Mouse (Mus musculus): ENCODE measurements around the gene Gtpbp3. TPM values are rescaled to one million over a fixed set of nuclear protein-coding genes. Genes with fewer than 3 reads are reported as not detected.

Gtpbp3 gene
- 7.1 and 7.2 TPM in 2 replicates for polyA plus RNA-seq (2014; fragmentation: Nextera tagmentation; extraction: Ambion mirVana)

DNA sequence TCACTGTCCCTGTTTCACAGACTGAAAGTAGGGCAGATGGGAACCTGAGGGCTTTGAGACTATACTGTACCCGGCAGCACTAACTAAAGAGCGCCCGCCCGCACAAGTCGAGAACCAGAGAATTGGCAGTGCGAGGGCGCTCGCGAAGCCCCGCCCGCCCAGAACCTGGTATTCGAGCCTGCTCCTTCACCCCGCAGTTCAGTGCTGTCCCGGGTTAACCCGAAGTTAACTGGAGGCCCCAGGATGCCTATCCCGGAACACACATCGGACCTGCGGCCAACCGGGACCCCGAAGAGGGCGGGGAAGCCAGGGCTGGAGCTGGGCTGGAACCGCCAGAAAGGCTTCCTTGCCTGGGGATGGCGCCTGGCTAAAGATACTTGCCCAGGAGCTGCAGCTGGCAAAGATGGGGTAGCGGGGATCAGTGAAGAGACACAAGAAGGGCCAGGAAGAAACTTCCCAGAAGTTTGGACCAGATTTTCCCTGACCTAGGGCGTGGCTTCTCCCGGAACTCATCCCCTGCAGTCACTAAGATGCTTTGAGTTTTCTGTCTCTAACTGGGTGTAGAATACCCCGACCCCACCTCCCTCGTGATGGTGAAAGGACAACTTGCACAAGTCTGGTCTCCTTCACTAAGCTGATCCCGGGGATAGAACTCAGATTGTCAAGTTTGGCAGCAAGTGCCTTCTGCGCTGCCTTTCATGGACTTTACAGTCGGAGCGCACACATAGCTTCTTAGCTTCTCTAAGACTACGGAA lies at the start of gene Gtpbp3:
TSS of gene Gtpbp3 (plus strand) at position 413 of the 755 bp plus-strand sequence.
- H3K36me3 ChIP-seq (ENCODE audit: control insufficient read depth, insufficient read depth, low read length), result peaks cover 22% of the 10 kb centered on the region; the same call in 1 of the 2 replicates
- H3K4me2 ChIP-seq (replicated peaks; ENCODE audit: low read depth, low read length), result peak within 1 kb of the TSS; percentile 99
- H3K4me1 ChIP-seq (ENCODE audit: control insufficient read depth, insufficient read depth, low read length), result peaks cover 18% of the 10 kb centered on the region
- peak; percentile 33; the same call in 1 of the 2 replicates for ATAC-seq (ENCODE audit: insufficient number of reproducible peaks, insufficient read depth, low FRiP score, low read depth)
- H3K9me3 ChIP-seq (ENCODE audit: control insufficient read depth, low read depth, low read length), result no peaks in the 10 kb centered on the region
- no peaks in the 10 kb centered on the region for H3K27me3 ChIP-seq (ENCODE audit: control insufficient read depth, insufficient read depth, low read length)
- H3K9ac ChIP-seq (replicated peaks; ENCODE audit: low read depth, low read length), result peak within 1 kb of the TSS; percentile 68
- peak within 1 kb of the TSS; percentile 62 for H3K4me3 ChIP-seq (ENCODE audit: low read depth, low read length)
- H3K27ac ChIP-seq (ENCODE audit: low read length), result peak within 1 kb of the TSS; percentile 95
- under 1% methylated on average over 33 of the region's 33 CpGs for WGBS

DNA sequence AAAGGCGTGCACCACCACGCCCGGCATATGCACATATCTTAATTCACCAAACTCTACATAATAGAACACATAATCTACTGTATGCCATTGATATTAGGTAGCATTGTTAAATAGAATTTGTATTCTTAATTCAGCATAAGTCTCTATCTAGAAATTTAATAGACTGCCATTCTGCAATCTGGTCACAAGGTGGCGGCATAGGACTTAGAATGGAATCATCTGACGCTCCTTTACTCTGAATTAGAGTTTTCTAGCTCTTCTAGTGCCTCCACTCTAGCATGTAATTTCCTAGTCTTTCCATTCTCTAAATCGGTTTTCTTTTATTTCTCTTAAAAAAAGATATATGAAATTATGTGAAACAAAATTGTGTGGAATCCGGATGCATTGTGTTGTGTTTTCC lies 46.5 kb upstream of the Gtpbp3 start:
- no peaks in the 10 kb centered on the region for H3K27me3 ChIP-seq (ENCODE audit: control insufficient read depth, insufficient read depth, low read length)
- H3K9me3 ChIP-seq (ENCODE audit: control insufficient read depth, low read depth, low read length), result no peaks in the 10 kb centered on the region
- H3K4me1 ChIP-seq (ENCODE audit: control insufficient read depth, insufficient read depth, low read length), result no peaks in the 10 kb centered on the region
- H3K36me3 ChIP-seq (ENCODE audit: control insufficient read depth, insufficient read depth, low read length), result no peaks in the 10 kb centered on the region
- H3K4me3 ChIP-seq (ENCODE audit: low read depth, low read length), result no peak overlapping the region
- ATAC-seq (ENCODE audit: insufficient number of reproducible peaks, insufficient read depth, low FRiP score, low read depth), result no peak
- WGBS, result under 1% methylated on average over 7 of the region's 7 CpGs
- H3K4me2 ChIP-seq (replicated peaks; ENCODE audit: low read depth, low read length), result no peak overlapping the region
- H3K27ac ChIP-seq (ENCODE audit: low read length), result no peak overlapping the region
- H3K9ac ChIP-seq (replicated peaks; ENCODE audit: low read depth, low read length), result no peak overlapping the region

DNA sequence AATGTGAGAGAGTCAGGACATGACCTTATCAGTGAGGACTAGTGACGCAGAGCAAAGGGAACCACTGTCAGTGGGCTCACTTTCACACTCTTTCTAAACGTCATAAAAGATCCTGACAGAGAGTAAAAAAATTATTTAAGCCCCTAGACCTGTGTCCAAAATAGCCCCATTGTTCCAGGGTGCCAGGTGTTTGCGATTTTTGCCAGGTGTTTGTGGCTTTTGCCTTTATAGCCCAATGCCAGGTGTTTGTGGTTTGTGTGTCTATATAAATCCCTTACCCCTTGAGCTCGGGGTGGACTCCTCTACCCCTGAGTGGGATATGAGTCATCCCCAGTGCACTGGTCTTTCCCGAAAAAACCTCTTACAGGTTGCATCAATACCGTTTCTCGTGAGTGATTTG lies 42.8 kb upstream of the Gtpbp3 start:
- ATAC-seq (ENCODE audit: insufficient number of reproducible peaks, insufficient read depth, low FRiP score, low read depth), result no peak
- Histone ChIP-seq H3K27me3 (ENCODE audit: control insufficient read depth, insufficient read depth, low read length) (no peaks in the 10 kb centered on the region), H3K27ac (ENCODE audit: low read length) (no peak overlapping the region), H3K4me2 (replicated peaks; ENCODE audit: low read depth, low read length) (no peak overlapping the region), H3K36me3 (ENCODE audit: control insufficient read depth, insufficient read depth, low read length) (no peaks in the 10 kb centered on the region), H3K4me3 (ENCODE audit: low read depth, low read length) (no peak overlapping the region), H3K9ac (replicated peaks; ENCODE audit: low read depth, low read length) (no peak overlapping the region), H3K9me3 (ENCODE audit: control insufficient read depth, low read depth, low read length) (no peaks in the 10 kb centered on the region), H3K4me1 (ENCODE audit: control insufficient read depth, insufficient read depth, low read length) (no peaks in the 10 kb centered on the region)
- 81% methylated on average over 7 of the region's 7 CpGs for WGBS

DNA sequence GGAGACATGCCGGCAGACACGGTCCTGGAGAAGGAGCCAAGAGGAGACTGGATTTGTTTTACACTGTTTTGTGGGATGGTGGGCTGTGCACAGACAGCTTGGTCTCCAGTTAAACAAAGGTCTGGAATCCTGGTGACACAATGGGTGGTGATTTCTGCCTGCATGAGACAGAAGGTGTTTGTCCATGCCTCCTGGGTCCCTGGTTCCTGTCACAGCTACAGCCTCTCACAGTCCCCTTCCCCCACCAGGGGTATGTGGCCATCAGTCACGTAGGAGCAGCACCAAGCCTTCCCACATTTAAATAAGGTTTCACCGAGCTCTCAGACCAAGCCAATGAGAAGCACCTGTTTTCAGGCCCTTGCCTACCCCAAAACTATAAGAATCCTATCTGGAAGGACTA lies 36.6 kb upstream of the Gtpbp3 start:
- WGBS, result 63% methylated on average over 4 of the region's 4 CpGs
- no peaks in the 10 kb centered on the region for H3K36me3 ChIP-seq (ENCODE audit: control insufficient read depth, insufficient read depth, low read length)
- no peaks in the 10 kb centered on the region for H3K27me3 ChIP-seq (ENCODE audit: control insufficient read depth, insufficient read depth, low read length)
- no peaks in the 10 kb centered on the region for H3K4me1 ChIP-seq (ENCODE audit: control insufficient read depth, insufficient read depth, low read length)
- no peaks in the 10 kb centered on the region for H3K9me3 ChIP-seq (ENCODE audit: control insufficient read depth, low read depth, low read length)
- H3K9ac ChIP-seq (replicated peaks; ENCODE audit: low read depth, low read length), result no peak overlapping the region
- H3K4me2 ChIP-seq (replicated peaks; ENCODE audit: low read depth, low read length), result no peak overlapping the region
- H3K4me3 ChIP-seq (ENCODE audit: low read depth, low read length), result no peak overlapping the region
- H3K27ac ChIP-seq (ENCODE audit: low read length), result no peak overlapping the region
- ATAC-seq (ENCODE audit: insufficient number of reproducible peaks, insufficient read depth, low FRiP score, low read depth), result no peak

DNA sequence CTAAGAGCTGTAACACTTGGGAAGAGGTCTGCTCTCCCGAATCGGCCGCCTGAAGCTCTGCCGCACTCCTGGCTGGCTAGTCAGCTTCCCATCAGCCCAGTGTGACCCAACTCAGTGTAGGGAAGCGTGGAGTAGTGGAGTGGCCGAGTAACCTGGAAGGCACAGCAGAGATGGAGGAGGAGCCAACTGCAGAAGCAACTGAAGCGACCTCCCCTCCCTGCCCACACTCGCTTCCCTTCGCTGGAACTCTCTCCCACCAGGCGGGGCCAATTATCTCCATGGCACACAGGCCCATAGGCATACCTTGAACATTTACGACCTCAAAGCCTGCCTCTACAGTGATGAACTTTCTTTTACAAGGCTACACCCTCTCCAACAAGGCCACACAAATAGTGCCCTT lies 36.1 kb upstream of the Gtpbp3 start:
- 43% methylated on average over 11 of the region's 11 CpGs for WGBS

DNA sequence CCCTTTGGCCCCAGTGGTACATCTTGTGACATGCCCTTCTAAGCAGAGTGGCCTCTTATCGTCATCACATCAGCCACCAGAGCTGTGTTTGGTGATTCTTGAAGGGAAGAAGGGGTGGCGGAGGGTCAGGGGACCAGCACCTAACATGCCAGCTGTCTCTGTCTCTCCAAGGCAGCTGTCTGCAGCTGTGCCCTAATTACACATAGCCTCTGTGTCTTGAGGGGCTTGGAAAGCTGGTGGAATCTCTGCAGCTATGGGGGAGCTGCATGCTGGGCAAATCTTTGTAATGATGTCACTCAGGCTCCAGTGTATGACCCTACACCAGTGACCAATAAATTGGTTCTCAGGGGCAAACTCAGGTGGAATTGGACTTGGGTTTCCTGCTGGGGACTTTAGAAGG lies 35.2 kb upstream of the Gtpbp3 start:
- H3K4me2 ChIP-seq (replicated peaks; ENCODE audit: low read depth, low read length), result no peak overlapping the region
- no peak overlapping the region for H3K4me3 ChIP-seq (ENCODE audit: low read depth, low read length)
- no peak overlapping the region for H3K27ac ChIP-seq (ENCODE audit: low read length)
- no peak for ATAC-seq (ENCODE audit: insufficient number of reproducible peaks, insufficient read depth, low FRiP score, low read depth)
- no peak overlapping the region for H3K9ac ChIP-seq (replicated peaks; ENCODE audit: low read depth, low read length)
- WGBS, result 63% methylated on average over 2 of the region's 2 CpGs
- H3K27me3 ChIP-seq (ENCODE audit: control insufficient read depth, insufficient read depth, low read length), result no peaks in the 10 kb centered on the region
- peaks cover under 1% of the 10 kb centered on the region; the same call in 1 of the 2 replicates for H3K36me3 ChIP-seq (ENCODE audit: control insufficient read depth, insufficient read depth, low read length)
- H3K9me3 ChIP-seq (ENCODE audit: control insufficient read depth, low read depth, low read length), result no peaks in the 10 kb centered on the region
- no peaks in the 10 kb centered on the region for H3K4me1 ChIP-seq (ENCODE audit: control insufficient read depth, insufficient read depth, low read length)

More for the DNA sequence above, 36.1 kb upstream of the Gtpbp3 start:
- Histone ChIP-seq H3K27ac (ENCODE audit: low read length) (no peak overlapping the region), H3K4me1 (ENCODE audit: control insufficient read depth, insufficient read depth, low read length) (no peaks in the 10 kb centered on the region), H3K27me3 (ENCODE audit: control insufficient read depth, insufficient read depth, low read length) (no peaks in the 10 kb centered on the region), H3K4me2 (replicated peaks; ENCODE audit: low read depth, low read length) (no peak overlapping the region), H3K36me3 (ENCODE audit: control insufficient read depth, insufficient read depth, low read length) (no peaks in the 10 kb centered on the region), H3K9me3 (ENCODE audit: control insufficient read depth, low read depth, low read length) (no peaks in the 10 kb centered on the region), H3K9ac (replicated peaks; ENCODE audit: low read depth, low read length) (no peak overlapping the region), H3K4me3 (ENCODE audit: low read depth, low read length) (no peak overlapping the region)
- no peak for ATAC-seq (ENCODE audit: insufficient number of reproducible peaks, insufficient read depth, low FRiP score, low read depth)

DNA sequence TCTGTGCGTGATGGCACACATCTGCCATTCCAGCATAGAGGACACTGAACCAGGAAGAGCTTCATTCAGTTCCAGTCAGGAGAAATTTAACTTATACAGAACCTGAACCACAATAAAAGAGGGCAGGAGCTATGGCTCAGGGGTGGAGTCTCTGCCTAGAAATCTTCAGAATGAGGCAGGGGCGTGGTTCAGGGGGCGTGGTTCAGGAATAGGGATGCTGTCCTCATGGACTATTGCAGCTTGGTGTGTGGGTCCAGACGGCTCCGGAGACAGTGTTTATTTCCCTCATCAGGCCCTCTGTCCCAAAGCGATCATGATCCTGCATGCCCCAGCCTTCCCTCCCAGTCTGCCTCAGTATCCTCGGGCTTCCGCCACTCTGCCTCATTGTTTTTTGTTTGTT lies 33.2 kb upstream of the Gtpbp3 start:
- no peak for ATAC-seq (ENCODE audit: insufficient number of reproducible peaks, insufficient read depth, low FRiP score, low read depth)

DNA sequence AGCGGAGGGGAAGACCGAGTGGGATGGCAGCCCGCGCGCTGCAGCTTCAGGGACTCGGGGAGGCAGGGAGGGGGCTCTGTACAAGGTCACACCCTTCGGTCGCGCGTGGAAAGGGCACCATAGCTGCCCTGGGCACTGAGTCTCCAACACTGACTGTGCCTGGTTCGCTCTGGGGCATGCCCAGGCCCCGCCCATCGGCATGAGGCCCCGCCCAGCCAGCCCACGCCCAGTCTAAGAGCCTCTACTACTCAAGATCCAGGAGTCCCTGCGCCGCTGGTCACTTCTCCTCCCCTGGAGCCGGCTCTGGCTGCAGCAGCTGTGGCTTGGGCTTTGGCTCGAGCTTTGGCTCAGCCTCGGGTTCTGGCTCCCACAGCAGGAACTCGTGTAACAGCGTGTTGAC lies 31.0 kb upstream of the Gtpbp3 start:
- H3K4me3 ChIP-seq (ENCODE audit: low read depth, low read length), result no peak overlapping the region
- no peak overlapping the region for H3K9ac ChIP-seq (replicated peaks; ENCODE audit: low read depth, low read length)
- no peak for ATAC-seq (ENCODE audit: insufficient number of reproducible peaks, insufficient read depth, low FRiP score, low read depth)
- no peaks in the 10 kb centered on the region for H3K27me3 ChIP-seq (ENCODE audit: control insufficient read depth, insufficient read depth, low read length)
- no peak overlapping the region for H3K27ac ChIP-seq (ENCODE audit: low read length)
- no peak overlapping the region for H3K4me2 ChIP-seq (replicated peaks; ENCODE audit: low read depth, low read length)
- WGBS, result 37% methylated on average over 19 of the region's 22 CpGs
- no peaks in the 10 kb centered on the region for H3K9me3 ChIP-seq (ENCODE audit: control insufficient read depth, low read depth, low read length)
- H3K4me1 ChIP-seq (ENCODE audit: control insufficient read depth, insufficient read depth, low read length), result 0 out of 2 replicates have a peak, but pooled peaks cover 3% of the 10 kb centered on the region
- H3K36me3 ChIP-seq (ENCODE audit: control insufficient read depth, insufficient read depth, low read length), result peaks cover 21% of the 10 kb centered on the region

More for the DNA sequence above, 33.2 kb upstream of the Gtpbp3 start:
- no peak overlapping the region for H3K4me2 ChIP-seq (replicated peaks; ENCODE audit: low read depth, low read length)
- H3K27ac ChIP-seq (ENCODE audit: low read length), result no peak overlapping the region
- WGBS, result 77% methylated on average over 8 of the region's 8 CpGs
- H3K36me3 ChIP-seq (ENCODE audit: control insufficient read depth, insufficient read depth, low read length), result peaks cover 14% of the 10 kb centered on the region; the same call in 1 of the 2 replicates
- no peaks in the 10 kb centered on the region for H3K9me3 ChIP-seq (ENCODE audit: control insufficient read depth, low read depth, low read length)
- H3K9ac ChIP-seq (replicated peaks; ENCODE audit: low read depth, low read length), result no peak overlapping the region
- no peaks in the 10 kb centered on the region for H3K4me1 ChIP-seq (ENCODE audit: control insufficient read depth, insufficient read depth, low read length)
- H3K27me3 ChIP-seq (ENCODE audit: control insufficient read depth, insufficient read depth, low read length), result no peaks in the 10 kb centered on the region
- H3K4me3 ChIP-seq (ENCODE audit: low read depth, low read length), result no peak overlapping the region
